Mouse (Mus musculus): ENCODE data around the gene Zfp870.

Gene Zfp870

DNA sequence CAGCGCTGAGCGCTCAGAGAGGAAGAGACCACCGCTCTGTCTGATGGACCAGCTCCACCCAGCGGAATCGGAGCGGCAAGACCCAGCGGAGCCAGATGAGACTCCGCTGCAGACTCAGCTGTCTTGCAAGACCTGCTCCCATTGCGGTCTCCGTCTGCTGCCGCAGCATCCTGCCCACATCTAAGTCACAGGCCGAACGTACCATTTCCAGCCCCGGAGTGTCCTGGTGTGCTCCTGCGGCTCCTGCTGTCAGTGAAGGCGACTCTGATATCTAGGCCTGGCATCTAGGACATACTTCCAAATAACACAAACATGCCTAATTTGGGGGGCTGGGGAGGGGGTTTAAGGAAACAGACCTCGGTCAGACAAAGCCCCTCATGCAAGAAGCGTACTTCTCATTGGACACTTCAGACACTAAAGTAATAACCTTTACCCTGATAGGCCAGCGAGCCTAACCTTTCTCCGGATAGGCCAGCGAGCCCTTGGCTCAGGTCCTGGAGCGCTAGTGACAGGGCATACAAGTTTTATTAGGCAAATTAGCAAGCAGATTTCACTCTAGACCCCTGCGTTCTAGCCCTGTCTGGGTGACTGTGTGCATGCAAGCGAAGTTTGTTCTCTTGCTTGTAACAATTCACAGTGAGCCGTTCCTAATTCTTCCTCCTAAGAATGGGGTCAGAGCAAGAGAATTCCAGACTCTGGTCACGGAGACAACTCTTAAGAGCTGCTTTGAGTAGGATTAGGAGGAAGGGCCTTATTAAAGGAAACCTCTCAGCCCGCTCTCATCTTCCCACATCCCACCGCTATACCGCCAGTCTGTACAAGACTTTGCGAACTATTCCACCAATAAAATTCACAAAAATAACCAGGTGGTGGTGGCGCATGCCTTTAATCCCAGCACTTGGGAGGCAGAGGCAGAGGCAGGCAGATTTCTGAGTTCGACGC lies at the start of gene Zfp870:
TSS of gene Zfp870 (minus strand) at position 404 of the 942 bp plus-strand sequence.
- in situ Hi-C loops (cut with MboI, MseI): no loop called here

DNA sequence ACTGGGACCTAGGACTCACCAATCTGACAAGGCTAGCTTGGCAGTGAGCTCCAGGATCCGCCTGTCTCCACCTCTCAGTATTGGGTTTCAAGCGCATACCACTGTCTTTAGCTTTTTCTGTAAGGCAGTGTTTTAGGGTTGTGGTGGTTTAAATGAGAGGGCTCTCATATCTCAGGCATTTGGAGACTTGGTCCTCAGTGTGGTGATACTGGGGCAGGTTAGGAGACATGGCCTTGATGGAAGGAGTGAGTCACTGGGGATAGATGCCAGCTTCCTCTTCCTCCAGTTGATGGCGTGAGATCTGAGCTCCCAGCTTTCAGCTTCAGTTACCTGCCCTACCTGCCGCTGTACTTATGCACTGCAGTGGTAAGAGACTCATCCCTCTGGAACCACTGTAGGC lies 48.4 kb upstream of the Zfp870 start:
- in situ Hi-C loops (cut with MboI, MseI): no loop called here

DNA sequence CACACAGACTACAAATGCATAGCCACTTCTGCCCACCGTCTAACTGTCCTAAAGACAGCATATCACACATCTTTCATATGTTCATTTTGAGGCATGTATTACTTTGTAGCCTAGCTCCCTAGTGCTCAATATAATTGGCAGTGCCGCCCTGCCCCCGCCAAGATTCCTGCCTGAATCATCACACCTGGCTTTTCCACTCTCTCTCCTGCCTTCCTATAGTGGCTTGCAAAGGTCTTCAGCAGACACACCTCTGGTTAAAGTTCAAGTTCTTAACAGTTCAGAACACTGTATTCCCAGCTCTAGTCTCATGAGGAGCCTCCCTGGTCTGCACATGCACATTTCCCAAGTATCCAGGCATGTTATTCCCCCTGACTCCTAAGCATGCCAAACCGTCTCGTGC lies 36.4 kb upstream of the Zfp870 start:
- in situ Hi-C loops (cut with MboI, MseI): no loop called here

DNA sequence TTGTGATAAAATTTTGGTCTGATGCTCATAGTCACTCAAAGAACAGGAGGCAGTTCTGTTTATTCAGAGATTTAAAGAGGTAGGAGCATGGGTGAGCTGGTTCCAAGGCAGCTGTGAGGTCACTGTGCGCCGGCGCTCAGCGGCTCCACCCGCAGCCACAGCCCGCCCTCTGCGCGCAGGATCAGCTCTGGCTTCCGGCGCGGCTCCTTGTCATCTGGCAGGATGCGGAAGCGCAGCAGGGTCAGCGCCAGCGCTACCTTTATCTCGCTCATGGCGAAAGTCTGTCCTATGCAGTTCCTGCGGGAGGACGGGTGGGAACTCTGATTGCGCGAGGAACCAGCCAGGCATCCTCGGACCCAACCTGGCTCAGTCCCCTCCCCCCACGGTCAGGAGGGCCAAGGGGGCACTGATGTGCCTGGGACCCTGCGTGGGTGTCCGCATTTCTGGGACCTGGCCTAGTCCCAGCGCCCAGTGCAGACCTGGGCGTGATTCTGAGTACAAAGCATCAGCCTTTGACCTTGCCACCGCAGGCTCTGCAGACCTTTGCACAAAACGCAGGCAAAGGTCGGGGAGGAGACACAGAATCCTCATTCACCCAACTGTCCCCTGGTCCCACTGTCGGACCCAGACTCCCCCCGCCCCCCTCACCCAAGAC lies 33.3 kb upstream of the Zfp870 start:
- in situ Hi-C loops (cut with MboI, MseI): no loop called here

- in situ Hi-C loops (cut with MboI, MseI): no loop called here
Observed at GRCm38 (mm10) chr17:32923681-32924080, 32.2 kb upstream of the Zfp870 start.

- in situ Hi-C loops (cut with MboI, MseI): no loop called here
Observed at GRCm38 (mm10) chr17:32919123-32919522, 27.7 kb upstream of the Zfp870 start.

GRCm38 (mm10) chr17:32917131-32917530 lies 25.7 kb upstream of the Zfp870 start, which contains the start of gene Cyp4f14:
Gene Cyp4f14 (minus strand): TSS chr17:32917342.
- in situ Hi-C loops (cut with MboI, MseI): no loop called here

DNA sequence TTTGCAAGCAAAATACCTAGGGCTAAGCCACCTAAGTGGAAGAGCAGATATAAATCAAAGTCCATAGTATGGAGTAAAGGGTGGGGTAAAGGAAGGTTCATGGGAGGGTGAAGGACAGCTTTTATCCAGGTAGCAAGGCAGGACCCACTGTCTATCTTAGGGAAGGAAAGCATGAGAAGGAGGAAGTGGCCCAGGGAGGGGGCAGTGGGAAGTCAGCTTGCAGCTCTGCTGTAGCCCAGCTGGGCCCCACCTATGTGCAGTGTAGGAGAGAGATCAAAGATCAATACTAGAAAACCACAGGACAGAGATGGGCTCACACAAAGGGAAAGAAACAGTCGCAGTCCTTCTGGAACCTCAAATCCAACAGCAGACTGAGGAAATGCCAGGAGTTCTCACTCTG lies 24.6 kb upstream of the Zfp870 start:
- in situ Hi-C loops (cut with MboI, MseI): no loop called here

GRCm38 (mm10) chr17:32906172-32906571 lies 14.7 kb upstream of the Zfp870 start:
- in situ Hi-C loops (cut with MboI, MseI): no loop called here

- in situ Hi-C loops (cut with MboI, MseI): no loop called here
Observed at GRCm38 (mm10) chr17:32905239-32905638, 13.8 kb upstream of the Zfp870 start.

GRCm38 (mm10) chr17:32904414-32904813 lies 13.0 kb upstream of the Zfp870 start:
- in situ Hi-C loops (cut with MboI, MseI): no loop called here

GRCm38 (mm10) chr17:32901751-32902525 lies 10.5 kb upstream of the Zfp870 start:
- in situ Hi-C loops (cut with MboI, MseI): no loop called here

DNA sequence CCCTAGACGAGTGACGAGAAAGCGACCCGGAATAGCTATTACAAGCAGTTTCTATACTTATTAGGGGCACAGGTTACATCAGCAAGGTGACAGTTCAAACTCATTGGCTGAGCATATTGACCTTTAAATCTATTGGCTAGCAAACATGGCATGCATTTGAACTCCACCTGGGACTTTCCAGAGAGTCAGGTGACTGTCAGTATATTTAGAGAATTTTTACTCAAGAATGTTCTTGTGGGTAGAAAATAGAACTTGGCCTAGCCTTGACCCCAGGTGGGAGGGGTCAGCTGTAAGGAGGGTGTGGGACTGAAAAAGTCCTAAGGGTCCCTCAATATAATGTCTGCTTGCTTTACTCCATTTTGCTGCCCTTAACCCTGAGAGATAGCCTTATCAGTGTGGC lies 4.0 kb upstream of the Zfp870 start:
- in situ Hi-C loops (cut with MboI, MseI): no loop called here

- in situ Hi-C loops (cut with MboI, MseI): no loop called here
Observed at GRCm38 (mm10) chr17:32893901-32894300, 2.5 kb upstream of the Zfp870 start.

DNA sequence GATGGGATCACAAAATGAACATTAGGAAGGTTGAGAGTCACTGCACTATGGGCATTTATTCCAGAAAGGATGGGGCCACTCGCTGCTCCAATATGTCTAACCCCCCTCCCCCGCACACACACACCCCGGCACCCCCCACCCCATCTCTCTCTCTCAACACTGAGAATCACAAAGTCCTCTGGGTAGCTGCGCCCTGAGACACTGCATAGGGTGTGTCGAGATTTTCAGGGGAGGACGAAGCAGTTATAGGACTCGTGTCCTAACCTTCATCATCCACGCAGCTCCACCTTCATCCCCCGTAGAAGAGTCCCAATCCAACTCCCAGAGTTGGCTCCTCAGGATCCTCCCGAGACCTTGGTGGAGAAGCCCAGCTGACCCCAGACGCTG lies 597 bp downstream of the Zfp870 start:
- in situ Hi-C loops (cut with MboI, MseI): no loop called here

DNA sequence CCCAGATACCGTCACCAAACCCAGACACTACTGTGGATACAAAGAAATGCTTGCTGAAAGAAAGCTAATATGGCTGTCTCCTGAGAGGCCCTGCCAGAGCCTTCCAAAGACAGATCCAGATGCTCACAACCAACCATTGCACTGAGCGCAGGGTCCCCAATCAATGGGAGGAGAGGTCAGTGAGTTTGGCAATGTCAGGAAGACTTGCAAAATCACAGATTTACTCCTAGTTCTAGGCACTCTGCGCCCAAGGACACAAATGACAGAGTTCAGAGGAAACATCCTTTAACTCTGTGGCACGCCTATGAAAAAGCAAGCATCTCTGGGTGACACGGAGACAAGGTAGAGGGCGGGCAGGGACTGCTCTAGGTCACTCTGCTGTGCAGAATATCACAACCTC lies 1.8 kb downstream of the Zfp870 start:
- in situ Hi-C loops (cut with MboI, MseI): no loop called here

DNA sequence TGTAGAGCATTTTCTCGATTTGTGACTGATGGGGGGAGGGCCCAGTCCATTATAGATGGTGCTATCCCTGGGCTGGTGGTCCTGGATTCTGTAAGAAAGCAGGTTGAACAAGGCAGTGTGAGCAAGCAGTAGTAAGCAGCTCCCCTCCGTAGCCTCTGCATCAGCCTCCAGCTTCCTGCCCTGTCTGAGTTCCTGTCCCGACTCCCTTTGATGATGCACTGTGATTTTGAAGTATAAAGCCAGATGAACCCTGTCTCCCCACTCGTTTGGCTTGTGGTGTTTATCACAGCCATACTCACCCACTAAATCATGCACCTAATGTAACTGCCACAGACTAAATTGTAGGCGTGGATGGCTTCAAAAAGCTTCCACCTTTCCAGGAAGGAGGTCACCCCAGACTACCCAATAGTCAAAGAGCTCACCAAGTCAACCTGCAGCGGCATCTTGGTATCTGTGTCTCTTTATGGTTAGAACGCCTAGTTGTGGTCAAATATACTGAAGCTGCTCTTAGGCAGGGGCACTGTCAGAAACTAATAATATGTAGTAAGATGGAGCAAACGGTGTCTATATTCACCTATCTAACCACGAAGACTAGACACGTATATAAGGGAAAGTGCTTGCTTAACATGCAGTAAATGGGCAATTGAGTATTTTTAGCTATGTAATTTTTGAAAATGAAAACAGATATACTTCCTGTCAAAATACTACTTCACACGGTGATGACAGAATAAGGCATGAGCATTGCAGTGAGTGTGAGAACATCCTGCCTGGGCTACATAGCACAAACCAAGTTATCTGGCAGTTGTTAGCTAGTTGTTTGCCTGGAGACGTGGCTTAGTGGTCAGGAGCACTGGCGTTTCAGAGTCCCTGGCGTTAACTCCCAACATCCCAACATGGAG lies 10.9 kb downstream of the Zfp870 start:
- in situ Hi-C loops (cut with MboI, MseI): no loop called here

DNA sequence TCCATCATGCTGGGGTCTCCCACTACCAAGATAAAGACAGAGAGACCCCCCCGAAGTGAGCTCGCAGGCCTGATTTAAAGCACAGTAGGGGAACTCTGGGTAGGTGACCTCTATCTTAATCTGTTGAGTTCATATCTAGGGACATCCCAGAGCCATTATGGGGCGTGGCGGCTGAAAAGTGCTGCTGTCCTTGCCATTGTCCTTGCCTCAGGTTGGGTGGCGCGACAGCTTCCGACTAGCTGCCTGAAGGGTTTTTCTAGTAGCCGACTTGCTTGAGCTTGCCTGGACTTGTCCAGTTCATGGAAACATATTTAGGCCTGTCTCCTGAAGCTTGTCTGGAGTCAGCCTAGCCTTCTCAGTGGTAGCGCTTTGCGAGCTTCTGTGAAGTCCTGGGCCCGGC lies 12.7 kb downstream of the Zfp870 start:
- in situ Hi-C loops (cut with MboI, MseI): no loop called here

GRCm38 (mm10) chr17:32877471-32878171 lies 13.8 kb downstream of the Zfp870 start:
- in situ Hi-C loops (cut with MboI, MseI): no loop called here

- in situ Hi-C loops (cut with MboI, MseI): loop anchor here in 1 of 2 experiments (25.0 kb wide), 1 partner anchor 1840 kb away; no protein-coding TSS in a partner anchor
Observed at GRCm38 (mm10) chr17:32872696-32873095, 18.7 kb downstream of the Zfp870 start.

Data from T-helper 17 cell (primary cell).